Mouse (Mus musculus) common myeloid progenitor, adult 5-6 weeks (primary cell): ENCODE data around the gene Racgap1. TPM values are rescaled to one million over a fixed set of nuclear protein-coding genes. Genes with fewer than 3 reads are reported as not detected.

Experiments used
- ATAC-seq: replicated peaks from 2 replicates; pipeline ENCODE4 v1.8.0; 2016; ENCODE audit warnings: low read depth, mild to moderate bottlenecking, moderate TSS enrichment, inconsistent platforms; ENCODE audit not compliant: poor library complexity, severe bottlenecking
- total RNA-seq: library from RNA; stranded (forward); fragments of 200-1000, 187-1606 nt; gene quantifications from 2 replicates; pipeline ENCODE4 v1.2.3, GENCODE M21; 2017

Gene Racgap1
- total RNA-seq, 1 experiment from 2014 or later = 78.1 TPM

GRCm38 (mm10) chr15:99631618-99632017 lies 19.8 kb downstream of the Racgap1 start:
- no peak for ATAC-seq

GRCm38 (mm10) chr15:99622063-99622462 lies 29.4 kb downstream of the Racgap1 start:
- ATAC-seq = no peak

GRCm38 (mm10) chr15:99619821-99620220 lies 31.6 kb downstream of the Racgap1 start:
- no peak for ATAC-seq

GRCm38 (mm10) chr15:99618595-99618994 lies 32.9 kb downstream of the Racgap1 start:
- 0 out of 2 replicates have a peak, but pooled peaks have one; percentile 25 for ATAC-seq

GRCm38 (mm10) chr15:99615246-99615645 lies 36.2 kb downstream of the Racgap1 start:
- no peak for ATAC-seq

- no peak for ATAC-seq
Measured at GRCm38 (mm10) chr15:99614753-99615152, 36.7 kb downstream of the Racgap1 start.

GRCm38 (mm10) chr15:99614273-99614672 lies 37.2 kb downstream of the Racgap1 start:
- ATAC-seq = no peak

- no peak for ATAC-seq
Measured at GRCm38 (mm10) chr15:99611563-99611962, 39.9 kb downstream of the Racgap1 start.

- no peak for ATAC-seq
Measured at GRCm38 (mm10) chr15:99608382-99609125, 42.9 kb downstream of the Racgap1 start.

GRCm38 (mm10) chr15:99607388-99608113 lies 43.9 kb downstream of the Racgap1 start:
- peak; percentile 42; the same call in 1 of the 2 replicates for ATAC-seq

GRCm38 (mm10) chr15:99606515-99606914 lies 44.9 kb downstream of the Racgap1 start:
- ATAC-seq = no peak

GRCm38 (mm10) chr15:99605595-99605994 lies 45.9 kb downstream of the Racgap1 start:
- ATAC-seq = no peak

- ATAC-seq = no peak
Measured at GRCm38 (mm10) chr15:99603216-99603615, 48.2 kb downstream of the Racgap1 start.

GRCm38 (mm10) chr15:99602206-99602820 lies 49.1 kb downstream of the Racgap1 start:
- no peak for ATAC-seq

GRCm38 (mm10) chr15:99601823-99602120 lies 49.7 kb downstream of the Racgap1 start:
- ATAC-seq = no peak

GRCm38 (mm10) chr15:99600986-99601822 lies 50.3 kb downstream of the Racgap1 start, which contains the start of gene Aqp6:
Gene Aqp6 (plus strand): TSS chr15:99601400.
- no peak for ATAC-seq

GRCm38 (mm10) chr15:99599245-99600070 lies 52.0 kb downstream of the Racgap1 start:
- ATAC-seq = no peak

- ATAC-seq = no peak
Measured at GRCm38 (mm10) chr15:99597596-99597995, 53.9 kb downstream of the Racgap1 start.

- ATAC-seq = no peak
Measured at GRCm38 (mm10) chr15:99596841-99597240, 54.6 kb downstream of the Racgap1 start.
